Mouse (Mus musculus): ENCODE results near the gene 1700029F12Rik.

DNA sequence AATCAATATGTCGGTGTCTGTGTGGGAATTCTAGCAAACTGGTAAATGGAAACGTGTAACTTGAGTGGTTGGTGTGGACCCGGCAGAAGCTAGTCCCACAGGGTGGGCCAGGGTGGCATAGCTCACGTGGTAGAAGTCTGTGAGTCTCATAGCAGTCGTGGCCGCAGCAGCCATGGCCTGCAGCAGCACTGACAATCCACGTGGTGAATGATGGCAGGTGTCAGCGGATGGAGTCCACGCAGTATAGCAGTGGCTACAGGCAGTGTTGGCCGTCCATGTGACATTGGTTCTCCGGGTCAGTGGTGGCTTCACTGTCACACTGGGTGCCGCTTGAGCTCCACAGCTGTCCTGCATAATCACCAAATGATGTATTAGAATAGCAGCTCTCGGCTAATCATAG is 4.1 kb downstream of the 1700029F12Rik start:
- TF ChIP-seq POLR2A (IDR thresholded peaks at IDR 0.05; ENCODE audit: low read depth, low read length) (no peak), CTCF (conservative IDR thresholded peaks at IDR 0.05; ENCODE audit: insufficient read depth, insufficient read length, low read depth, low read length) (no peak)
